In the genomic region with DNA sequence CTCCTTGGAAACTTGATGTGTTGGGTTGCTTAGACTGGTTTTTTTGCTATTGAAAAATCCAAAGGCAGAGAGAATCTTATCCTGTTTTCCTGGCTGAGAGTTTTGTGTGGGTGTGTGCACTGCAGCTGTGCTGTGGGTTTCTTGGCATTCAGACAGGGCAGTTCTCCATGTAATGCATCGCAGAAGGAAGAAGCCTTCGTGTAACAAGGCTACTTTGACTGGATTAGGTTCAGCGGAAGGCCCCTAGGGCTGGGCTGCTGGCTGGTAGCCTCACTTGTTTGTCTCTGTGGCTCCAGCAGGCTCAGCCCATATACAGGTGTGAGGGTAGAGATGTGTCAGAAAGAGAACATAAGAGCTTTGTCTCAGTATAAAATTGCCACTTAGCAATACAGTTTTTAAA, we compare ENCODE assay signal across 8 mouse cellular contexts.
DNase-seq lines count a peak whose midpoint lies in the region; ATAC-seq lines count a peak whose summit lies in the region.

No protein-coding gene starts in this region.

- no peaks in the 10 kb centered on the region; the same call in 1 of the 2 replicates for H3K36me3 ChIP-seq in midbrain, embryonic 12.5 days

- H3K4me2 ChIP-seq in midbrain, embryonic 12.5 days (replicated peaks): no peak overlapping the region

- 43% methylated on average over 3 of the region's 3 CpGs for WGBS in midbrain, embryonic 12.5 days

- no peaks in the 10 kb centered on the region for H3K9me3 ChIP-seq in midbrain, embryonic 12.5 days

- DNase-seq in cerebellum, postnatal 14 days: peak; percentile 32 to 35
- DNase-seq in cerebellum, adult 9-11 months: no peak
- DNase-seq in B cell, adult 2 months: peak; percentile 17 to 23
- peak; percentile 35 to 41 for DNase-seq in frontal cortex, postnatal 14 days (ENCODE audit: low spot score in 2 of 2)
- peak; percentile 82 for DNase-seq in layer of hippocampus, adult 9-11 months
- DNase-seq in thymus, postnatal 0 days (ENCODE audit: low spot score): peak; percentile 74
- DNase-seq in adrenal gland, adult 2 months: no peak

- peaks cover 11% of the 10 kb centered on the region for H3K4me1 ChIP-seq in midbrain, embryonic 12.5 days

- H3K4me3 ChIP-seq in midbrain, embryonic 12.5 days: no peak overlapping the region

- peak; percentile 34; the same call in 1 of the 2 replicates for ATAC-seq in midbrain, embryonic 12.5 days (ENCODE audit: low FRiP score, low read depth)

- no peaks in the 10 kb centered on the region for H3K27me3 ChIP-seq in midbrain, embryonic 12.5 days

- H3K27ac ChIP-seq in midbrain, embryonic 12.5 days (replicated peaks): no peak overlapping the region

- H3K9ac ChIP-seq in midbrain, embryonic 12.5 days (replicated peaks): no peak overlapping the region

Comparison
In these comparisons a context has a peak if more than half of its experiments do, and no peak if none do; other contexts are left out.
1. DNase-seq: peak in cerebellum, postnatal 14 days (2 of 2), B cell, adult 2 months (2 of 2), frontal cortex, postnatal 14 days (2 of 2), layer of hippocampus, adult 9-11 months (single experiment) and thymus, postnatal 0 days (single experiment); none in cerebellum, adult 9-11 months (single experiment) and adrenal gland, adult 2 months (single experiment).